Mouse (Mus musculus): Measurements from ENCODE around the gene Vhl.

DNA sequence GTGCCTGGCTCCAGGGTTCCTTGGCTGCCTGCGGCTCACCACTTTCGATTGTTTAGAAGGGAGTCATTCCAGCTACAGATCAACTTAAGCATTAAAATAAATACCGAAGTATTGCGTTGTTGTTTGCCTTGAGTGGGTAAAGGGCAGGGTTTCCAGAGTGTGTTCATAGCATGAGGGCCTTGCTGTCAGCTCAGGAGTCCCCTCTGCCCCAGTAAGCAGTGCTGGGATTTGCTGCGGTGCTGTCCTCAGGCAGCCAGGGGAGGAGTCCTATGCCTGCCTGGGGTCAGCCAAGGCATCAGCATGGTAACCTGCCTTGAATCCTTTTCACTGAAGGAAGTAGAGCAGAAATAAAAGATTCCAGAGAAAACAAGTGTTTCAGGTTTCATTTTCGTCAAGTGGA, 33.1 kb downstream of the Vhl start:
- TF ChIP-seq CTCF (conservative IDR thresholded peaks at IDR 0.05; ENCODE audit: low read length) (no peak), NANOG (IDR thresholded peaks at IDR 0.05; ENCODE audit: borderline replicate concordance, low read length) (no peak), POU5F1 (IDR thresholded peaks at IDR 0.05; ENCODE audit: borderline replicate concordance, low read length) (no peak)
